Mouse (Mus musculus) kidney, adult 18-20 months (tissue): ENCODE results near the gene Hist1h3g.
"Not testable (repeated sequence)": the region's sequence is repeated elsewhere in the genome, so short reads cannot be mapped to it uniquely, and the experiment has no call there.

Experiments used
- DNase-seq: peaks from one replicate; pipeline ENCODE4 v3.0.0; 2021

Gene Hist1h3g

GRCm38 (mm10) chr13:23560699-23561098 lies 25.5 kb downstream of the Hist1h3g start:
- not testable (repeated sequence) for DNase-seq

GRCm38 (mm10) chr13:23561531-23561882 lies 26.3 kb downstream of the Hist1h3g start:
- not testable (repeated sequence) for DNase-seq

- peak; percentile 89 for DNase-seq
These were observed 26.8 kb downstream of the Hist1h3g start, which contains the start of gene Hist1h3e for GRCm38 (mm10) chr13:23561883-23562659. Hist1h3e (minus strand) TSS chr13:23562369.

- DNase-seq = no peak
These were observed 27.7 kb downstream of the Hist1h3g start for GRCm38 (mm10) chr13:23562699-23563462.

GRCm38 (mm10) chr13:23564482-23564881 lies 29.3 kb downstream of the Hist1h3g start:
- no peak for DNase-seq

- not testable (repeated sequence) for DNase-seq
These were observed 35.2 kb downstream of the Hist1h3g start for GRCm38 (mm10) chr13:23570261-23571021.

GRCm38 (mm10) chr13:23571022-23571503 lies 35.8 kb downstream of the Hist1h3g start, which contains the start of the genes Hist1h2ae and Hist1h2bg:
Hist1h2ae (minus strand) TSS chr13:23571220.
Hist1h2bg (plus strand) TSS chr13:23571396.
- peak; percentile 58 for DNase-seq

GRCm38 (mm10) chr13:23571504-23572217 lies 36.4 kb downstream of the Hist1h3g start:
- not testable (repeated sequence) for DNase-seq

GRCm38 (mm10) chr13:23572218-23573033 lies 37.2 kb downstream of the Hist1h3g start:
- DNase-seq = no peak

- not testable (repeated sequence) for DNase-seq
These were observed 38.0 kb downstream of the Hist1h3g start for GRCm38 (mm10) chr13:23573034-23573897.

- DNase-seq = peak; percentile 68
These were observed 38.8 kb downstream of the Hist1h3g start, which contains the start of the genes Hist1h2bf and Hist1h2ad for GRCm38 (mm10) chr13:23573898-23574524. Hist1h2bf (minus strand) TSS chr13:23574196. Hist1h2ad (plus strand) TSS chr13:23574381.

GRCm38 (mm10) chr13:23574546-23575170 lies 39.4 kb downstream of the Hist1h3g start:
- not testable (repeated sequence) for DNase-seq

GRCm38 (mm10) chr13:23575271-23575851 lies 40.1 kb downstream of the Hist1h3g start, which contains the start of gene Hist1h3d:
Hist1h3d (plus strand) TSS chr13:23575763.
- DNase-seq = peak; percentile 17

- DNase-seq = not testable (repeated sequence)
These were observed 40.7 kb downstream of the Hist1h3g start for GRCm38 (mm10) chr13:23575864-23576313.

GRCm38 (mm10) chr13:23576351-23576881 lies 41.2 kb downstream of the Hist1h3g start:
- no peak for DNase-seq

GRCm38 (mm10) chr13:23576906-23577639 lies 41.9 kb downstream of the Hist1h3g start:
- DNase-seq = no peak

GRCm38 (mm10) chr13:23577835-23578234 lies 42.6 kb downstream of the Hist1h3g start:
- DNase-seq = no peak
